Mouse (Mus musculus) CH12.LX (cell line): ENCODE measurements around the gene Pgm5. TPM values are rescaled to one million over a fixed set of nuclear protein-coding genes. Genes with fewer than 3 reads are reported as not detected.
"Not testable (repeated sequence)": the region's sequence is repeated elsewhere in the genome, so short reads cannot be mapped to it uniquely, and the experiment has no call there.

ENCODE experiments used
- DNase-seq: peaks from one replicate; pipeline ENCODE4 v3.0.0-alpha.2; 2013; ENCODE audit errors: extremely low read depth
- H3K27ac ChIP-seq: 2 replicates; pipeline ENCODE4 v1.5.1; 2012; ENCODE audit warnings: low read depth, mild to moderate bottlenecking, control low read depth, moderate library complexity; ENCODE audit not compliant: insufficient read depth
- H3K27me3 ChIP-seq: replicated peaks from 2 replicates; pipeline ENCODE3; 2012; ENCODE audit warnings: inconsistent platforms
- H3K36me3 ChIP-seq, 2 experiments: replicated peaks in 1 of 2; 2 replicates each; pipeline versions ENCODE3 to v1.6.1; 2012; ENCODE audit warnings: inconsistent platforms in 1 of 2, low read length in 1 of 2, mild to moderate bottlenecking in 1 of 2, mixed read lengths in 1 of 2, moderate library complexity in 1 of 2; ENCODE audit not compliant: control insufficient read depth in 1 of 2, insufficient read depth in 1 of 2
- H3K4me1 ChIP-seq, 2 experiments: 2 replicates each; pipeline ENCODE4 v1.6.1; 2012; ENCODE audit warnings: inconsistent platforms in 1 of 2, moderate library complexity in 1 of 2; ENCODE audit not compliant: insufficient read depth in 2 of 2, control insufficient read depth in 1 of 2
- H3K4me2 ChIP-seq: 2 replicates; pipeline ENCODE4 v1.6.1; 2012; ENCODE audit warnings: low read depth, mild to moderate bottlenecking, control low read depth; ENCODE audit not compliant: poor library complexity, insufficient read depth, severe bottlenecking
- H3K4me3 ChIP-seq, 3 experiments: fragments of 150-350 bp in 1 of 3; sonication (generic) in 1 of 3; replicated peaks in 1 of 3; 2 replicates each; pipeline versions ENCODE3 to v1.5.1; 2011 to 2012; ENCODE audit warnings: low read depth in 2 of 3, low read length in 2 of 3, mild to moderate bottlenecking in 2 of 3, moderate library complexity in 2 of 3, control low read depth in 1 of 3, improper control_type of control experiment in 1 of 3, inconsistent platforms in 1 of 3, mixed read lengths in 1 of 3; ENCODE audit not compliant: poor library complexity in 1 of 3
- H3K79me2 ChIP-seq: replicated peaks from 2 replicates; pipeline ENCODE4 v1.6.1; 2012; ENCODE audit warnings: mild to moderate bottlenecking, moderate library complexity; ENCODE audit not compliant: control insufficient read depth, poor library complexity, insufficient read depth, severe bottlenecking; ENCODE audit errors: extremely low read depth
- H3K9ac ChIP-seq: 2 replicates; pipeline ENCODE4 v1.6.1; 2012; ENCODE audit warnings: low read depth, mild to moderate bottlenecking, control low read depth, moderate library complexity; ENCODE audit not compliant: insufficient read depth
- H3K9me3 ChIP-seq: replicated peaks from 2 replicates; pipeline ENCODE3; 2012; ENCODE audit warnings: low read length, inconsistent platforms, mixed read lengths
- CTCF ChIP-seq, 2 experiments: IDR thresholded peaks in 1 of 2; conservative IDR thresholded peaks in 1 of 2; 2 replicates each; pipeline ENCODE4 v1.5.1; 2011 to 2012; ENCODE audit warnings: low read depth in 2 of 2, low read length in 2 of 2, improper control_type of control experiment in 1 of 2, inconsistent platforms in 1 of 2, mild to moderate bottlenecking in 1 of 2, moderate library complexity in 1 of 2
- ELF1 ChIP-seq: IDR thresholded peaks from 2 replicates; pipeline ENCODE4 v1.6.1; 2014; ENCODE audit warnings: low read depth, mild to moderate bottlenecking, inconsistent platforms, low read length, improper control_type of control experiment
- EP300 ChIP-seq: IDR thresholded peaks from 2 replicates; pipeline ENCODE4 v1.6.1; 2011; ENCODE audit warnings: low read length, improper control_type of control experiment
- GABPA ChIP-seq: IDR thresholded peaks from 2 replicates; pipeline ENCODE4 v1.6.1; 2012; ENCODE audit warnings: low read depth, low read length, improper control_type of control experiment, inconsistent platforms; ENCODE audit not compliant: insufficient replicate concordance
- HCFC1 ChIP-seq: IDR thresholded peaks from 2 replicates; pipeline ENCODE4 v1.6.1; 2012; ENCODE audit warnings: low read depth, mild to moderate bottlenecking, inconsistent platforms, low read length, improper control_type of control experiment
- JUN ChIP-seq: IDR thresholded peaks from 2 replicates; pipeline ENCODE4 v1.6.1; 2011; ENCODE audit warnings: low read depth, mild to moderate bottlenecking, low read length, improper control_type of control experiment, moderate library complexity; ENCODE audit not compliant: insufficient read depth
- KAT2A ChIP-seq: IDR thresholded peaks from 2 replicates; pipeline ENCODE4 v1.6.1; 2012; ENCODE audit warnings: low read length, improper control_type of control experiment, inconsistent platforms; ENCODE audit not compliant: insufficient replicate concordance
- PAX5 ChIP-seq: IDR thresholded peaks from 2 replicates; pipeline ENCODE4 v1.6.1; 2012; ENCODE audit warnings: low read length, inconsistent platforms, mixed read lengths
- RAD21 ChIP-seq: IDR thresholded peaks from 2 replicates; pipeline ENCODE4 v1.6.1; 2011; ENCODE audit warnings: low read depth, mild to moderate bottlenecking, low read length, improper control_type of control experiment, moderate library complexity
- SMC3 ChIP-seq: IDR thresholded peaks from 2 replicates; pipeline ENCODE4 v1.6.1; 2011; ENCODE audit warnings: low read depth, low read length, improper control_type of control experiment
- USF1 ChIP-seq: IDR thresholded peaks from 2 replicates; pipeline ENCODE4 v1.6.1; 2014; ENCODE audit warnings: low read depth, mild to moderate bottlenecking, inconsistent platforms, low read length, improper control_type of control experiment
- ZC3H11A ChIP-seq: IDR thresholded peaks from 2 replicates; pipeline ENCODE4 v1.6.1; 2012; ENCODE audit warnings: low read depth, mild to moderate bottlenecking, inconsistent platforms, low read length, improper control_type of control experiment
- dilution Hi-C: fragments of 300-500 bp; cut with MboI; formaldehyde crosslinking; loops from 2 replicates; pipeline ENCODE4 v1.14.3; 2020; ENCODE audit warnings: low sequenced_read_pairs; ENCODE audit not compliant: extremely low pct_unique_long_range_greater_than_20kb, extremely low pct_ligation_motif_present
- in situ Hi-C: fragments of 300-500 bp; cut with MboI; formaldehyde crosslinking; loops from 3 replicates; pipeline ENCODE4 v1.14.3; 2019; ENCODE audit warnings: low sequenced_read_pairs, low pct_ligation_motif_present, low pct_unique_long_range_greater_than_20kb, mixed read lengths
- polyA plus RNA-seq: library from polyadenylated mRNA; unstranded; fragments of >175 nt; gene quantifications from 2 replicates; pipeline ENCODE4 v1.2.1, GENCODE M21; 2012; ENCODE audit warnings: low read depth; ENCODE audit not compliant: insufficient read length
- total RNA-seq, 2 experiments: library from RNA; depleted of rRNA; stranded (reverse); fragments of 300-350 nt in 1 of 2; fragments of >200 nt in 1 of 2; gene quantifications; 2 replicates each; pipeline ENCODE4 v1.2.3; 2012 to 2014

The Pgm5 gene
- total and polyA plus RNA-seq, 3 experiments = not detected

DNA sequence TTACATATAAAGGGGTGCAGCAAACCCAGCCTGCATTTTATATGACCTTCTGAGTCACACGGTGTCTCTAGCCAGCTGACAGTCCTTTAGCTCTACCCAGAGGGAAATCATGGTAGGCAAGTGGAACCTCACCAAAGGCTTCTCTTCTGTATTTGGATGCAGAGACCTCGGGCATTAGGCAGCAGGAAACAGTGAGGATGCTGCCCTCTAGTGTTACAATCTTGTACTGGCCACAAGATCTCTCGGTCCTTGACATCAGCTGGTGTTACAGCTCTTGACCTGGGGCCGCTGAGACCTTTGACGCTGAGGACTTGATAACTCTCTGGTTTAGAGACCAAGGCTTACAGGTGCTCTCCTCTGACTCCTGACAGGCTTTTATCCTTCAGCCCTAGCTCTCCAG, 23.8 kb upstream of the Pgm5 start:
- Histone ChIP-seq H3K27ac (no peak overlapping the region), H3K36me3 (no peaks in the 10 kb centered on the region), H3K9ac (no peak overlapping the region), H3K27me3 (no peaks in the 10 kb centered on the region), H3K9me3 (no peaks in the 10 kb centered on the region), H3K4me3 (no peak overlapping the region), H3K4me1 (no peaks in the 10 kb centered on the region; a peak in 1 of 4 replicates), H3K4me2 (peak overlapping the region; percentile 33; the same call in 1 of the 2 replicates)
- DNase-seq = peak; percentile 73
- dilution Hi-C loops = no loop called here
- TF ChIP-seq CTCF (conservative IDR thresholded peaks at IDR 0.05 in 1 of 2, IDR thresholded peaks at IDR 0.05 in 1 of 2; ENCODE audit: low read depth in 2 of 2, low read length in 2 of 2) (peak; percentile 79 to 82), HCFC1 (no peak), RAD21 (peak; percentile 76), SMC3 (peak; percentile 54)
- TF ChIP-seq, all 38 proteins: peak for 3
- in situ Hi-C loops = no loop called here
- H3K79me2 ChIP-seq = no peaks in the 10 kb centered on the region

DNA sequence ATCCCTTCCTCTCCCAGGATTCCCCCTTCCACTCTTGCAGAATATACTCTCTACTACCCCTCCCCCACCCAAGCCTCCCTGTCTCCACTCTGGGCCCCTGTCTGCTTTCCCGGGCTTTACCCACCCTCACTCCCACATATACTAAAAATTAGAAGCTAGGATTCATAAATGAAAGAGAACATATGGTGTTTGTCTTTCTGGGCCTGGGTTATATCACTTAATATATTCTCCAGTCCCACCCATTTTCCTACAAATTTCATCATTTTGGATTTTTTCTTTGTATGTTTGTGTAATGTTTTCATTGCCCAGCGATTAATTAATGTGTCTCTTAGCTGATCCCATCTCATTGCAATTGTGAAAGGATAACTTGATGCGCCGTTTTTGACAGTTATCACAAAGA, 19.6 kb upstream of the Pgm5 start:
- dilution Hi-C loops (no loop called here), in situ Hi-C loops (no loop called here)
- H3K27ac ChIP-seq = no peak overlapping the region

DNA sequence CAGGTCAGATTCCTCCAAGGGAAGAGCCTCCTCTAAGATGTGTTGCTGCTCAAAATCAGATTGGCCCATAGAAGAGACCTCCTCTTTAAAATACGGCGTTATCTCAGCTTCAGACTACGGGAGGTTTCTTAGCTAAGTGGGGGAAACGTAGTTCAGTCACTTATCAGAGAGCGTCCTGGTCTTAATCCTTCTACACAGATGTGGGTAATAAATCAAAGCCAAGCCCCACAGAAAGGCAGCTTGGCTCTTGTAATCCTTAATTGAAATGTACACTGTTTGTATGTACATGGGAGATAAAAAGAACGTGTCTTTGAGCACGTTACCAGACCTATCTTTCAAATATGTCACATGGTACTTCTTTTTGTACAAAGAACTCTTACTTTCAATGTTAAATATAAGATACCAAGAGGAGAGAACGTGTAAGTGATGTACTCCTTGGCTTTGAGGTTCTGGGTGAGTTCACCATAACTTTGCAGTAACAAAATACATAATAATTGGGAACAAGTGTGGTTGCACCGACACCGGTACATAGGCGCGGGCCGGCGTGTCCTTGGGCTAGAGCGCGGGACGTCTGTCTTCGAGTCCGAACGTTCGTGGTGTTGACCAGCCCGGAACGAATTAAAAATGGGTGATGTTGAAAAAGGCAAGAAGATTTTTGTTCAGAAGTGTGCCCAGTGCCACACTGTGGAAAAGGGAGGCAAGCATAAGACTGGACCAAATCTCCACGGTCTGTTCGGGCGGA, 13.6 kb upstream of the Pgm5 start, which contains the start of gene Gm10053:
TSS of gene Gm10053 (plus strand) at position 558 of the 742 bp plus-strand sequence.
- H3K27ac ChIP-seq, H3K9me3 ChIP-seq, DNase-seq, in situ Hi-C loops, H3K4me3 ChIP-seq, H3K27me3 ChIP-seq, H3K4me2 ChIP-seq, H3K9ac ChIP-seq, H3K4me1 ChIP-seq, H3K79me2 ChIP-seq, dilution Hi-C loops, H3K36me3 ChIP-seq: not testable (repeated sequence)

More for the DNA sequence above, 19.6 kb upstream of the Pgm5 start:
- no peak overlapping the region for H3K9ac ChIP-seq
- no peaks in the 10 kb centered on the region for H3K36me3 ChIP-seq
- H3K4me3 ChIP-seq = no peak overlapping the region
- peaks cover 6% of the 10 kb centered on the region for H3K9me3 ChIP-seq
- H3K4me2 ChIP-seq = no peak overlapping the region
- no peaks in the 10 kb centered on the region; a peak in 1 of 4 replicates for H3K4me1 ChIP-seq
- H3K79me2 ChIP-seq = no peaks in the 10 kb centered on the region
- TF ChIP-seq ELF1 = no peak
- TF ChIP-seq PAX5 = no peak
- no peak for TF ChIP-seq JUN
- TF ChIP-seq KAT2A = no peak
- TF ChIP-seq ZC3H11A = no peak
- no peak for TF ChIP-seq EP300
- TF ChIP-seq GABPA = no peak
- TF ChIP-seq USF1 = no peak
- no peaks in the 10 kb centered on the region for H3K27me3 ChIP-seq
- no peak for DNase-seq
